Mouse (Mus musculus) monocyte, adult 2 months (primary cell): ENCODE results near the gene Bag5.
A peak's percentile ranks its signal among the peaks of the same experiment; 100 is the strongest.
"Not testable (repeated sequence)": the region's sequence is repeated elsewhere in the genome, so short reads cannot be mapped to it uniquely, and the experiment has no call there.

Source experiments
- DNase-seq, 2 experiments: peaks; one replicate each; pipeline ENCODE4 v3.0.0; 2022; ENCODE audit warnings: low spot score in 2 of 2, low read depth in 1 of 2

Bag5 gene

GRCm38 (mm10) chr12:111736676-111737075, 23.6 kb upstream of the Bag5 start:
- DNase-seq, result not testable (repeated sequence)

- DNase-seq, result no peak
Observed at GRCm38 (mm10) chr12:111734912-111735311, 21.9 kb upstream of the Bag5 start.

- no peak for DNase-seq
Observed at GRCm38 (mm10) chr12:111732921-111733320, 19.9 kb upstream of the Bag5 start.

- DNase-seq, result peak; percentile 42 to 69
Observed at GRCm38 (mm10) chr12:111731822-111732807, 19.1 kb upstream of the Bag5 start.

GRCm38 (mm10) chr12:111727956-111728355, 14.9 kb upstream of the Bag5 start:
- DNase-seq, result no peak

GRCm38 (mm10) chr12:111726122-111726463, 13.0 kb upstream of the Bag5 start:
- peak; percentile 33 to 37 for DNase-seq

- no peak for DNase-seq
Observed at GRCm38 (mm10) chr12:111725338-111726121, 12.5 kb upstream of the Bag5 start.

- no peak for DNase-seq
Observed at GRCm38 (mm10) chr12:111724638-111725337, 11.7 kb upstream of the Bag5 start.

GRCm38 (mm10) chr12:111722654-111723053, 9.6 kb upstream of the Bag5 start:
- DNase-seq, result no peak

GRCm38 (mm10) chr12:111720222-111720621, 7.2 kb upstream of the Bag5 start:
- DNase-seq, result no peak

GRCm38 (mm10) chr12:111718656-111719055, 5.6 kb upstream of the Bag5 start:
- no peak for DNase-seq

- DNase-seq, result no peak
Observed at GRCm38 (mm10) chr12:111716505-111716904, 3.4 kb upstream of the Bag5 start.

- not testable (repeated sequence) for DNase-seq
Observed at GRCm38 (mm10) chr12:111713880-111714279, 823 bp upstream of the Bag5 start.

- no peak for DNase-seq
Observed at GRCm38 (mm10) chr12:111712476-111712875, 581 bp downstream of the Bag5 start.

GRCm38 (mm10) chr12:111710091-111710490, 3.0 kb downstream of the Bag5 start:
- no peak for DNase-seq

- no peak for DNase-seq
Observed at GRCm38 (mm10) chr12:111708181-111708580, 4.9 kb downstream of the Bag5 start.

GRCm38 (mm10) chr12:111705186-111705973, 7.7 kb downstream of the Bag5 start:
- DNase-seq, result no peak

- DNase-seq, result no peak
Observed at GRCm38 (mm10) chr12:111704609-111705008, 8.4 kb downstream of the Bag5 start.

GRCm38 (mm10) chr12:111703301-111703700, 9.8 kb downstream of the Bag5 start:
- no peak for DNase-seq

GRCm38 (mm10) chr12:111700920-111701458, 12.1 kb downstream of the Bag5 start:
- DNase-seq, result no peak
